Mouse (Mus musculus) brown adipose tissue, adult 24 weeks (tissue): ENCODE measurements around the gene Arhgap24. TPM values are rescaled to one million over a fixed set of nuclear protein-coding genes. Genes with fewer than 3 reads are reported as not detected.

Experiments
- H3K27ac ChIP-seq: fragments of 200-500 bp; replicated peaks from 2 replicates; pipeline ENCODE4 v1.5.1; 2012; ENCODE audit warnings: low read depth, mild to moderate bottlenecking, low read length
- H3K4me1 ChIP-seq: fragments of 200-500 bp; 2 replicates; pipeline ENCODE4 v1.6.1; 2012; ENCODE audit warnings: low read length, mixed read lengths; ENCODE audit not compliant: control insufficient read depth, insufficient read depth, insufficient read length
- H3K4me3 ChIP-seq: fragments of 200-500 bp; 2 replicates; pipeline ENCODE4 v1.5.1; 2012; ENCODE audit warnings: low read depth, mild to moderate bottlenecking, low read length, moderate library complexity; ENCODE audit not compliant: insufficient read depth
- polyA plus RNA-seq: library from polyadenylated mRNA; stranded (reverse); fragments of >200 nt; gene quantifications from 2 replicates; pipeline ENCODE4 v1.2.4, GENCODE M21; 2012; ENCODE audit not compliant: missing spikeins, insufficient read depth, insufficient read length

Arhgap24 gene
- polyA plus RNA-seq, 1 experiment, result 28.3 TPM

DNA sequence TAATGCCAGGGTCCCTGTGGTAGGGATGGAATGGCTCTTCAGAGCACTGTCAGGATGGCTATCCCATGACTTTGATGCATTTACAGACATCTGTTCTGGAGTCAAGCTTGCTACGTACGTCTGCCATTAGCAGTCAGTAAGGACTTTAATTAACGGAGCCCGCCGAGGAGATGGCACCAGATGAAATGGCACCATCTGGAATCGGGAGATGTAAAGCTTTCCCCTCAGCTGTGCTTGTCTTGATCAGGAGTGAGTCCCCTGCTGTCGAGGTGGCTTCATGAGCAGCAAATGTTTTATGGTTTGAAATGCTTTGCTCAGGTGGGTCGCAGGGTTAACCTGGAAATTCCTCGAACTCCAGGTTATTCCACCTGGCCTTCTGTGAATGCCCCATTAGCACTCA lies 267.0 kb downstream of the Arhgap24 start:
- Histone ChIP-seq H3K27ac (no peak overlapping the region), H3K4me1 (no peaks in the 10 kb centered on the region), H3K4me3 (no peak overlapping the region)

DNA sequence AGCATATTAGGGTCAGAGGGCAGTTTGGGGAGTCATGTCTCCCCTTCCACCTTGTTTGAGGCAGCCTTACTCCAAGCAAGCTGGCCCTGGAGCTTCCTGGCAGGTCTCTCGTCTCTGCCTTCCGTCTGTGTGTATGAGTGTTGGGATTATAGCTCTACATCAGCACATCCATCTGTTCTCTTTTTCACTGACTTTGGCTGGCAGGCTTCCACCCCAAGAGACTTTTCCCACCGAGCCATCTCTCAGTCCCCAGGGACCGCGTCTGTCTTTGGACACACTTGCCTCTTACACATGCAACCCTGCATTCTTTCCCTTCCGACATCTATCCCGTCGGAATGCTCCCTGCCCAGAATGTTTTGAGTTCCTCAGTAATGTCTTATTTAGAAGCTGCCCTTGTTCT lies 267.8 kb downstream of the Arhgap24 start:
- H3K4me3 ChIP-seq, result no peak overlapping the region
- H3K4me1 ChIP-seq, result no peaks in the 10 kb centered on the region
- H3K27ac ChIP-seq, result no peak overlapping the region

DNA sequence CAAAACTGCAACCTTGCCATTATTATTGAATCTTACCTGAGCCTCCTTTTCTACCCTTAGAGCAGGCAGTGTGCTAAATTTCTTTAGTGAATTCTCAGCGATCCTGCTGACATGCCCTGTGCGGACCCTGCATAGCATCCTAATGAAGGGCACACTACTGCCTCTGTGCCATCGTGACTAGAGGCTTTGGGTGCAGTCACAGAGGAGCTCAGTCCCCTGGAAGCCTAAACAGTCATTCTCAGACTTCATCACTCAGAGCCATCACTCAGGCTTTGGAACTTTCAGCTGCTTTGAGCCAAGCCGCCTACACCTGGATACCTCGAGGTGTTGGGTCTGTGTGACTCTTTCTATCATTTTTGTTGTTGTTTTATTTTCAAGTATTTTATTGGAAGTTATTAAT lies 269.5 kb downstream of the Arhgap24 start:
- no peaks in the 10 kb centered on the region for H3K4me1 ChIP-seq
- H3K4me3 ChIP-seq, result no peak overlapping the region
- no peak overlapping the region for H3K27ac ChIP-seq

DNA sequence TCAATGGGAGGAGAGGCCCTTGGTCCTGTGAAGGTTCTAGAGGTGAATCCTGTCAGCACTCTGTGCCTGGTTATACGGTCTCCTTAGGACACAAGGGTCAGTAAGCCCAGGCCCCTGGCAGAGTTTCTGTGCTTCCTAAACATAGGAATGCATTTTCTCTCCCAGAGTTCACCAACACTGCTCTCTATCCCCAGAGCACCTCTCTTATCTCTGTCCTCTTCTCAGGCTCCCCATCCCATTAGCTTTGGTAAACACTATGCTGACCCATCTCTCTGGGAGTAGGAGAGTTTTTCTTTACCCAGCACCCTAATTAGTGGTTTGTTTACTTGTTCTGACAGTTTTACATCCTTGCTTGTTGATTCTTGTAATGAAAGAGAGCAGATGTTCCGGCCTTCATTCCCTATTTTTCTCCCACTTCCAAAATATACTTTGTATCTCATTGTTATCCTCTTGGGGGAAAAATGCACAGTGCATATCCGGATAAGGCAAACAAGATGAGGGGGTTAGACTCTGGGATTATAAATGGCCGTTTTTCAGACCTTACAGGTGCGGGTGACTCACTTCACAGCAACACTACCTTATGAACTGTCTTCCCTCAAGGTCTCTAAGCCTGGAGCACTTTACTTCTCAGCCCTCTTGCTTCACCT lies 270.6 kb downstream of the Arhgap24 start:
- no peaks in the 10 kb centered on the region for H3K4me1 ChIP-seq
- no peak overlapping the region for H3K27ac ChIP-seq
- H3K4me3 ChIP-seq, result no peak overlapping the region

DNA sequence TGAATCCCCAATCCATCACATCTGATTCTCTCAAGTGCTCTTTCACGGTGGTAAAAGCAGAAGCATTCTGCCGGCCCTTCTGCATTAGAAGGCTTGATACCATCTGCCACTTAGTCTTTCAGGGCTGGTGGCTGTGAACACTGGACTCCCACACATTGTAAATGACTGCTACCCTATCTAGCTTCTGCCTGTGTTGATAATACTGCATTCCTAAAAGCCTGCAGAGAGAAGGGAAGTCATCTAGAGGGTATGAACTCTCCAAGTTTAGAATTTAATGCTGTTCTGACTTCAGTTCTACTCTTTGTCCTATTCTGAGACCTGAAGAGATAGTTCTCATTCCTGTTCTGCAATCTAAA lies 271.1 kb downstream of the Arhgap24 start:
- Histone ChIP-seq H3K4me3 (no peak overlapping the region), H3K27ac (no peak overlapping the region), H3K4me1 (no peaks in the 10 kb centered on the region)

DNA sequence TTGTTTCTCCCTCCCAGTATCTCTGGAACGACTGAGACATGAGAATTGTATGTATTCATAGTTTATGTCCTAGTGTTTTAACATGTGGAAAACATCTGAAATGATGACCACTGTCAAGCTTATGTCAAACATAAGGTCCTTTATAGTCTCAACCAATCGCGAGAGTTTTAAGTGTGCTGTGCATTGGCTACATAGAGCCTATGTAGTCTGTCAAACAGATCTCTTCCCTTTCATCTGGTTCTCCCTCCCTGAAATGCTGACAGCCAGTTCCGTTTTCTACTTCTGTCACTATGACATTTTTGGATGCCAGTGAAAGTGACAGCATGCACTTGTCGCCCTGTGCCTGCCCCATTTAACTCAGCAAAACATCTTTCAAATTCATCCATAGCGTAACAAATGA lies 275.8 kb downstream of the Arhgap24 start:
- Histone ChIP-seq H3K4me1 (no peaks in the 10 kb centered on the region), H3K27ac (no peak overlapping the region), H3K4me3 (no peak overlapping the region)

DNA sequence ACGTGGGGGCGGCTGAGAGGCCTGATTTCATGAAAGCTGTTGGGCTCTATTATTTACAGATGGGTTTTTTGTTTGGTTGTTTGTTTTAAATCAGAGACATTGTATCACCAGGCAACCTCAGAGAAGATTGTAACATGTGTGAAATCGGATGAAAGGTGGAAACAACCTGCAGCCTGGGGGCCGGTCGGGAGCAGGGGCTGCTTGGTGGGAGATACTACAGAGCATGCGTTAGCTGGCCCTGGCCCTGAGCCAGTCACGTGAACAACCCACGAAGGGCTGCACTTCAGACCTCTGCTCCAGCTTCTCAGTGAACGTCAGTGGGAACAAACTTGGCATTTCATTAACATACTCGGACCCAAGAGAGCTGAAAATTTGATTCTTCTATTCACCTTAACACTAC lies 284.5 kb downstream of the Arhgap24 start:
- Histone ChIP-seq H3K4me1 (no peaks in the 10 kb centered on the region), H3K4me3 (no peak overlapping the region), H3K27ac (no peak overlapping the region)

DNA sequence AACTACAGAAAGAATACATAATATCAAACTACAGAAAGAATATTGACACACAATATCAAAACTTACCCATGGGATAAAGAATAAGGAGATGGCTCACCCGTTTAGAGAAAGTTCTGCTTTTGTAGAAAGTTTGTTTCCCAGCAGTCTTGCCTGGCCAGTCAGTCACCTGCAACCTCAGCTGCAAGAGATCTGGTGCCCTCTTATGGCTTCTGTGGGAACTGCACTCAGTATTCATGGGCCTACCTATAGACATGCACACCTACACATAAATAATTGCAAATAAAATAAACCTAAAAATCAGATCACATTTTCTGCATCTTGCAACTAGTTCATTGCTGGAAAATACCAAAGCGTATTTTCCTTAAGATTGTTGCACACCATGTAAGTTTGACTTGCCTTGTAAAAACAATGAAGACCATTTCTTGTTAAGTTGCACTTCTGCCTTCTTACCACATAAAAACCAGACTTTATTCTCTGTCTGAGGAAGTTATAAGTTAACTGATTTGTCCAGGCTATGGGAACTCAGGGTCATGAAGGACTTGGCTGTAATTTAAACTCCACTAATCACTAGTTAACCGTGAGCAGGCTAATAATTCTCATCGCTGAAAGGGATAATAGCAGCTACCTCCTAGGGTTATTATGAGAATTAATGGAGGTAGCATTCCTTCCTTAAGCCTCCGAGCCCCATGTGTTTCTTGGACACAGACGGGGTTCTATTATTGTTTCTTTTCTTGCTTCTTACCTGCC lies 285.3 kb downstream of the Arhgap24 start:
- H3K4me3 ChIP-seq, result no peak overlapping the region
- no peaks in the 10 kb centered on the region for H3K4me1 ChIP-seq
- H3K27ac ChIP-seq, result no peak overlapping the region

DNA sequence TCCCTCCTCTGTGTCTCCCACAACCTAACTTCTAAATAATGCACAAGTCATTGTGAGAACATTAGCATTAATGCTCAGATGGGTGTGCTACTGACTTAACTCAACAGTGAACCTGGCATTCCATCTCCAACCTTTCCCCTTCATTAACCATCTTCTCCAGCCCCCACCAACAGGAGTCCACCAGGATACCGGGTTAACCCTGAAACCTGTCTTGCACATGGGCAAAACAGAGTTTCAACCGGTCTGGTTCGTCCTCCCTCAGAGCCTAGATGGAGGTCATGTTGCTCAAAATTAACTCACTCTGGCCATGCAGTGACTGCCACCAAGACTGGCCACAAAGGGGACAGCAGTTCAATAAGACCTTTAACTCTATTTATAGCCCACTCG lies 285.9 kb downstream of the Arhgap24 start:
- no peak overlapping the region for H3K27ac ChIP-seq
- H3K4me3 ChIP-seq, result no peak overlapping the region
- no peaks in the 10 kb centered on the region for H3K4me1 ChIP-seq

DNA sequence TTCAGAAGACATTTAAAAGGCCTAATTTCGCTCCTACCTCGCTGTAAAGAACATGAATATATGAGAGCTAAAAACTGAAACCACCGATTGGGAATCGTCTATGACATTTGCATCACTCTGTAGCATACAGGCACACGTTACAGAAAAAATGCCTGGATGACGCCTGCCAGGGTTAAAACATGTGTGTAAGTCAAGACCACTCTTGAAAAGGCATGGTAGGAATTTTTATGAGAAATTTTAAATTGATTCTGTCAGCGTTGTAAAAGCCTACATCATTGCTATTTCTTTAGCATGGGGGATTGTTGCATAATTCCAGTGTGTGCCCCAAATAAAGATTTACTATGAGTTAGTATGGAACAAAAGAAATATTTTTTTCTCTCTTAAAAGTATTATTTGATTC lies 286.6 kb downstream of the Arhgap24 start:
- Histone ChIP-seq H3K4me1 (no peaks in the 10 kb centered on the region), H3K4me3 (no peak overlapping the region), H3K27ac (no peak overlapping the region)

DNA sequence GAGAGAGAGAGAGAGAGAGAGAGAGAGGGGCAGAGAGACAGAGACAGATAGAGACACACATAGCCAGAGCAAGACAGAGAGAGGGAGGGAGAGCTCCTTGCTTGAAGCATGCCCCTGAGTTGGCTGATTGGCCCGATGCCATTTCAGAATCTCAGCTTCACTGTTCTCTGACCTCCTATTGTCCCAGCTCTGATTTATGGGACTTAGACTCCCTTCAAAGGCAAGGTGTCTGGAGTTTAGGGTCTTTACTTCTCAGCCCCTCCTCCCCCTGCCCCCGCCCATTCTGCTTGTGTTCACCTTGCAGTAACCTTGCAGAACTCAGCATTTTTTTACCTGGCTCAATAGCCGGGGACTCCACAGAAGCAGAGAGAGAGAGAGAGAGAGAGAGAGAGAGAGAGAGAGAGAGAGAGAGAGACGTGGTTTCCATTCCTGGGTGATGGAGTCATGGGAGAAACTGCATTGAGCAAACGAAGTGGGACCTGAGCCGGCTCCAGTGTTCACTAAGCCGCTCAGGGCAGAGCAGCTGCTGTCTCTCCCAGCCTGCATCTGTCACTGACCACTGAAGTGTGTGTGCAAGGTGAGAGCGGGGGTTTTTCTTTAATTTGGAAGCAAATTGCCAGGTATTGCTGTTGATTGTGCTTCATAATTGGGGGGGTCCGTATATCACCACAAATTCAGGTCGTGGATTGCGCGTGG lies 287.3 kb downstream of the Arhgap24 start:
- Histone ChIP-seq H3K4me3 (no peak overlapping the region), H3K4me1 (no peaks in the 10 kb centered on the region), H3K27ac (no peak overlapping the region)

DNA sequence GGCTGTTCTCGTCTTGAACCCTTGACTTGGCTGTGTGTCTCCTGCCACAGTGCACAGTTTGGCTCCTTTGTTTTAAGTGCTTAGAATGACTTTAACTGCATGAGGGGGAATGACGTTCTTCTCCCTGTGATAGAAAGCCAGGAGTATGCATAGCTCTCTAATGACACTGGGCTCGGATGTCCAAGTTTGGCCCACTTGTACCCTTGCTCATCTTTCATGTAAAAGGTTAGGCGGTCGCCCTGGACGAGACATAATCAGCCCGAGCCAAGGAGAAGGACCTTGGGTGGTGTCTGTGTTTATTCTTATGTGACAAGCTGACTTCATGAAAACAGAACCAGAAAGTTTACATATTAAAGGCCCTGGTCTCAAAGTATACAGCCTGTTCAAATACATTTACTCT lies 289.4 kb downstream of the Arhgap24 start:
- Histone ChIP-seq H3K4me1 (no peaks in the 10 kb centered on the region), H3K4me3 (no peak overlapping the region), H3K27ac (no peak overlapping the region)

DNA sequence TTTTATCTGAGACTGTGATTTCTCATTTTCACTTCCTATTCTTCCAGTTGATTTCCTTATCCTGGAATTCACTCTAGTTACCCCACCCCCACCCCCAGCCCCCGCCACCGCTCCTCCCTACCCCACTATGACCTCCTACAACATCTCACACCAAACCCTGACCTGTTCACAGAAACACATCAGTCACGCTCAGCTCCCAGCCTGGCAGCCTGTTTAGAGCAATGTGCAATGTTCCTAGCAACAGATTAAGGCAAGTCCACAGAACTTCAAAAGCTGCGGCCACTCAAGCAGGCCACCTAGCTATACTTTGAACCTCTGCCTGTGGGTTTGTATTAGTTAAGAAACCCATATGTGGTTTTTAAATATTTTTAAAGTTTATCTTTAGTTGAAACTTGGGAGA lies 293.3 kb downstream of the Arhgap24 start:
- Histone ChIP-seq H3K27ac (no peak overlapping the region), H3K4me3 (no peak overlapping the region), H3K4me1 (no peaks in the 10 kb centered on the region)

DNA sequence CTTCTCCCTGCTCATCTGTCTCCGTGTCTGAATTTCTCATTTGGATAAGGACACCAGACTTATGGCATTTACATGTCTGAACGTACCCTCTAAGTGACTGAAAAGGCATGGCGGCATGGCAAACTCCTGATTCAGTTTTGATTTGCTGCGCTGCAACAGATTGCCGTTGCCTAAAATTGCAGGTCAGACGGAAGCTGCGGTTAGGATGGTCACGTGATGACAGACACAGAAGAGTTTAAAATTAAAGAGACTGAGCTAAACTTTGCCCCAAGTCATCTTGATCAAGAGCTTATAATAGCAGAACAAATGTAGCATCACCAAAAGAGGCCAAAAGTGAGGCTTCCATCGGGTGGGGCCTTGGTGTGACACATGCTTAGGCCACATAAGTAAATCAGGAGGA lies 296.1 kb downstream of the Arhgap24 start:
- Histone ChIP-seq H3K4me1 (no peaks in the 10 kb centered on the region), H3K4me3 (no peak overlapping the region), H3K27ac (no peak overlapping the region)

DNA sequence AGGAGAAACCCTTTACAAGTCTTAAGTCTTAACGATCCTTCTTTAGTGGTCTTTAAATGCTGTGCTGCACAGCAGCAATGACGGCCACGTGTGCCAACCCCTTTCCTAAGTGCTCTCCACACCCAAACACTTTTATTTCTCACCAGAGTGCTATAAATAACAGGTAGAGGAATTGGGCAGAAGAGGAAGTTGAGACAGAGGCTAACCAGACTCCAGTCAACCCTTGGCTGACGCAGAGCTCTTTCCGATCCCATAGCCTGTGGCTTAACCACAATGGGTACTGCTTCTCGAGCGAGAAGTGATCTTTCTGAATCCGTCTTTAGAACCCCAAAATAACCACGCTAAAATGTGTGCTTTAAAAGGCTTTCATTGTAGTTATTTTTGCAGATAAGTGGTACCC lies 296.7 kb downstream of the Arhgap24 start:
- Histone ChIP-seq H3K4me3 (no peak overlapping the region), H3K4me1 (no peaks in the 10 kb centered on the region), H3K27ac (no peak overlapping the region)

DNA sequence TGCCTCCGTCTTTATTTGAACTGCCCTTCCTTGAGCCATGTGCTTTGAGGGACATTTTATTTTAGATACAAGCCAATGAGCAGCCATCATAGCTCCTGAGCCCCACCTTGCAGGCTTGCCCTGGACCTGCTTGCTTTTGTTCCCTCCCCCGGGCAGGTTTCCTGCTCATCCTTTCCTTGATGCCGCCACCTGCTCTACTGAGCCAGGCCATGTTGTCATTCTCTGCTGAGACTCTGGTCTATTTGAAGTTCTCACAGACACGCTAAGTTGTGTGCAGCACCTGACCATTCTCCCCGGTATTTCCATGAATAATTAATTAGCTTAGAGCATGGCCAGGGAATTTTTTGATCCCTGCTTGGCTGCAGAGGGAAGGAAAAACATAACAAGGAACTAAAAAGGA lies 297.1 kb downstream of the Arhgap24 start:
- Histone ChIP-seq H3K4me3 (no peak overlapping the region), H3K4me1 (no peaks in the 10 kb centered on the region), H3K27ac (no peak overlapping the region)
